Mouse (Mus musculus) cerebellum, adult 9-10 months (tissue): ENCODE data around the gene Aagab.

Experiments used
- DNase-seq: peaks from one replicate; pipeline ENCODE4 v3.0.0; 2022

Gene Aagab

DNA sequence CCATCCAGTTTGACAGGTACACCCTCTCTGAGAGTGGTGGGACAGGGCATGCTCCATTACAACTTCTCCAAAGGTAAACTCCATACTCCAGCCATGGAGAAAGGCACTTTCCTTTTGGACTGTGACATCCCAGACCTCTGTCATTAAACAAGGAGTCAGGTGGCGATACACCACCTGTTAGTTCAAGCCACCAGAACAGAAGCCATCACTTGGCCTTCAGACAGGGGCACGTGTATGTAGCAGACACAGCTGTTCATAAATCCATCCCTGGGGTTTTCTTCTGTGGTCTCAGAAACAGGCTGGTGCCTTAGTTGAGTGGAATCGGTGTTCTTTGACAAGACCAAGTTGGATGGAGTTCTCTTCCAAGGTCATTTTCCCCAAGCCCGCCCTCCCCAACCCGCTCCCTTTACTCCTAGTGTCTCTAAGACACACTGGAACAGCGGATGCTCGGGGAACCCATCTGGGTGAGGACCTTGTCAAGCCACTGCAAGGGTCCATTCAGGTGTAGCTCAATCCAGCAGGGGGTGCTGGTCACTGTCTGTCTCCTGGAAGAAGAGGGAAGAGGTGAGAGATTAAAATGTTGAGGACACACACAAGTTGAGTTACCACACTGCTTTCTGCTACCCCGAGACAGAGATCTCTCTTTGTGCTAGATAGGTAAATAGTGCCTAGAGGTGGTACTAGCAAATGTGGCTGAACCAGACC lies 47.5 kb downstream of the Aagab start:
- no peak for DNase-seq

DNA sequence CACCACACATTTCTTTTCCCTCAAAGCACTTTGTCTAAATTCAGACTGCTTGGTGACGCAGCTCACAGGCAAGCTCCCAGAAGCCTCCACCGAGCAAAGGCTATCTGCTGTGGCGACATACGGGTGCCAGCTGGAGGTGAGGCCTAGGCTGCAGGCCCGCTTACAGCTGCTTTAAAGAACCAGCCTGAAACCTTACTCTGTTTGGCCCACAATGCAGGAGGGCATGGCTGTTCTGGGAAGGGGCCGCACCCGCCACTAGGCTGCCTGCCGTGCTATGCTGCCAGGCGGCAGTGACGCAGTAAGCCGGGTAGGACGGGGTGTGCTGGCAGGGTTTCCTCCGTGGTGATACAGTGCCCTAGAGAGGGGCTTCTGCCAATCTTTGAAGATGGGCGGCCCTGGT lies 48.4 kb downstream of the Aagab start:
- no peak for DNase-seq

DNA sequence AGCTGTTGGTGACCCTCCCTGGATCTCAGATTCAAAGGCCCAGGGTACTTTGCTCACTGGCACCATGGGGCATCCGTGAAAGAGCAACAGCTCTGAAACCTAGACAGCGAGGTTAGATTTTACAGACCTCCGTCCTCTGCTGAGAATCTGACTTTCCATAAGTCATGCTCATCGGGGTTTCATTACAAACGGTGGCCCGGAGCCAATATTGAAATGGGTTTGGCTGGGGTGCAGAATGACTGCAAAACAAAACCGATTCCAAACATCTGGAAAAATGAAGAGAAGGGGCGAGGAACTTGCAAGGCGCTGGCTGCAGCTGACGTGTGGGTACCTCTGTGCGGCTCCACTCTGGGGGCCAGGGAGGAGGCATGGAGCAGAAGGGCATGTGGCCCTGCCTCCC lies 49.1 kb downstream of the Aagab start:
- no peak for DNase-seq

DNA sequence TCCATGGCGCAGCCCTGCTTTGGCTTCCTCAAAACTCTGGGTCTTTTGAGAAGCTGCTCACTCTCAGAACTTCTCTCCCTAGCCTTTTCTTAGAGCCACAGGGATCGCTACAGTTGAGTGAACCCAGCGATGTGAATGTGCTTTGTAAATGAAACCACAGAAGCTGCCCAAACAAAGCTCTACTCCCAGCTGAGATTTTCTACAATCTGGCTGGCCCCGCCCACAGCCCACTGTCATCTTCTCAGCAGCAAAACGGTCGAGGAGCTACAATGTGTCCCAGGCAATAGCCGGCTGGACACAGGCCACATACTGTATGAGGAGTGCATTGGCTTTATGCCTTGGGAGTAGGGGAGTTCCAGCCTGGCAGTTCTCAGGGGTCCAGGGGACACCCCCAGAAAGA lies 51.2 kb downstream of the Aagab start:
- no peak for DNase-seq

DNA sequence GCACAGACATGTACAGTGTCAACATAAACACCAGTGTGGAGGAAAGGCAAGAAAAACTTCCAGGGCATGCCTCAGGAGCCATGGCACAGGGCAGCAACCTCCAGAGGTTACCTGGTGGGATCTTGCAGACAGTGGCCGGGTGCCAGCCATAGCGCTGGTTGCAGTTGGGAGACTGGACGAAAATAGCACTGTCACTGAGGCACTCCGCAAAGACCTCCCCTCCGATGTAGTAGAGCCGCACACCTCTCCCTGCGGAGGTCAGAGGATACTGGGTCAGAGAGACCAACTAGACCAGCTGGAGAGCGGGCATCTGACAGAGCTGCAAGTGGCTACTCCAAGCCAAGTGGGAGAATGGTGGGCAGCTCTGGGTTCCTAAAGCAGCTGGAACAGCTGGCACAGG lies 52.1 kb downstream of the Aagab start:
- DNase-seq = no peak

DNA sequence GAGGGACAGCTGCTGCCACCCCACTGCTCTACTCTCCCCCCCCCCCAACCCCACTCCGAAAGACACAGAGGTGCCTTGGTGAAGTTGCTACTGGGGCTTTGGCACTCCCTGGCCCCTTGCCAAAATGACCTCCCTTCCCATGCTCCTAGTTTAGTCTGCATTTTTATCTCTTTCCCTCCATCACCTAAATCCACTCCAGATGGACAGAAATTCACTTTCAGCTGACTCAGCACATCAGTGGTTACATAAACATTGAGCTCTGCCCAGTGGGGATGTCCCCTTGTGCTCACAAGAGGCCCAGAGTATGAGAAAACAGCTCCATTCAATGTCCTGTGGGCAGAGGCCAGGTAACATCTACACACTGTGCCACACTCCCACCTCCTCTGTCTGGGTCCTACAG lies 52.6 kb downstream of the Aagab start:
- no peak for DNase-seq

DNA sequence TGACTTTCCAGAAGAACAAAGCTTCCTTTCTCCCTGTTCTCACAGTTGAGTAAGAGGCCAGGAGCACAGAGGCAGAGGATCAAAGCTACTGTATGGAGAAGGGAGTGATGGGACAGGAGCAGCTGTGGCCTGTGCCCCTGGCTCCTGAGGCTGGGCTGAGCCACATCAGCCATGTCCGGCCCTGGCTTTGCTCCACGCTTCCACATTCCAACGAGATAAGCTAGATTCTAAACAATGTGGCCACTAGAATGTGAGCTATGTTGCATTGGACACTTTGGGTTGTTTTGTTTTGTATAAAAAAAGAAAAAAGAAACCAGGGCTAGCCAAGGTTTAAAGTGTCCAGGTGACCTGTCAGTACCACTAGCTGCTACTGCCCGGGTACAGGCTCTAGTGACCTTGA lies 54.7 kb downstream of the Aagab start:
- no peak for DNase-seq

DNA sequence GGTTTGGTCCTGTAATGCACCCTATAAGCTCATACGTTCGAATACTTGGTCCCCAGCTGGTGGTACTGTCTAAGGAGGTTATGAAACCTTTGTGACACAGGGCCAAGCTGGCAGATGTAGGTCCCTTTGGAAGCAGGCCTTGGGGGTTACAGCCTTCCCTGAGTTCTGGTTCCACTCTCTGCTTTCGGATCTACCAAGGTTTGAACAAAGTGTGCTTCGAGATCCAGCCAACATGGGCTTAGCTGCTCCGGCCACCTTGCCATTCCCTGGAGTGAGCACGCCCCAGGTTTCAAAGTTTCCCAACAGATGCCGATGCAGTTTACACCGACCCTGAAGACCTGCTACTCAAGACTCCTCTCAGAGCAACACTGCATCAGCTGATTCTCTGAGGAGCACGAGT lies 56.0 kb downstream of the Aagab start:
- no peak for DNase-seq

DNA sequence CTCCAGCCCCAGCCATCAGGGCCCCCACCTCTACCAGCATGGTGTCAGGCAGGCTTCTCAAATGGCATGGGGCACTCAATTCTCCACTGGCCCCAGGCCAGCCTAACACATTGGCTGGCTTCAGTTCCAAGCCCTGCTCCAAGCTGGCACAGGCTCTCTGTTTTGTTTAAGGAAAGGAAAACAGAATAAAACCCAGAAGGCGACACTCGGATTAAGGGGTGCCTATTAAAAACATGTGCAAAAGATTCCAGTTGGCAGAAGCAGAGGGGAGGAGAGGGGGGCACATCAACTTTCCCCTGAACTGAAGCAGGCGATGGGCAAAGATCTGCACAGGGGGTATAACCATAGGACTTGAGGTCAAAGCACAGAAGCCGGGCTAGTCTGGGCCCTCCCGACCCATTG lies 56.5 kb downstream of the Aagab start:
- peak; percentile 90 for DNase-seq

DNA sequence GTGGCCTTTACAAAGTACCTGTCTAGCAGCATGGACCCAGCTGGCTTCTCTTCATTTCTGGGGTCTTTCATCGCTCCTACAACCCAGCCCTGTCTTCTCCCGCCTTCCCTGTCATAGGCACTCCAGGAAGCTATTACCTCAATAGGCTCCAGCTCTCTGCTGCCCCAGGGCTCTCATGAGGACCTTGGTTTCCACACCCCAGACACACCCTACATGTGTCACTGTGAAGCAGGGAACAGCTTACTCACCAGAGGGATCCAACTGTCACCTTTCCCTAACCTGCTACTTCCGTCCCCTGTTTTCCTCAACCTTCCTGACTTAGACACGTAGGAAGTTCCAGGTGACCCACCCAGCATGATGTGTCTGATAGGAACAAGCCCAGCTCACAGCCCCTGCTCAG lies 57.6 kb downstream of the Aagab start:
- no peak for DNase-seq

DNA sequence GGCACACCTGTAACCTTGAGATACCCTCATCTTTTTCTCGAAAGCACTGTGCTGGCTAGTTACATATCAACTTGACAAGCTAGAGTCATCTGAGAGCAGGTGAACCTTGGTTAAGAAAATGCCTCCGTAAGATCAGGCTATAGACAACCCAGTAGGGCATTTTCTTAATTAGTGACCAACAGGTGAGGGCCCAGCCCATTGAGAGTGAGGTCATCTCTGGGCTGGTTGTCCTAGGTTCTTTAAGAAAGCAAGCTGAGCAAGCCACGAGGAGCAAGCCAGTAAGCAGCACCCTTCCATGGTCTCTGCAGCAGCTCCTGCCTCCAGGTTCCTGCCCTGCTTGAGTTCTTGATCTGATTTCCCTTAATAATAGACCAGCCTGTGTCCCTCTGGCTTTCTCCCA lies 58.2 kb downstream of the Aagab start:
- DNase-seq = no peak

DNA sequence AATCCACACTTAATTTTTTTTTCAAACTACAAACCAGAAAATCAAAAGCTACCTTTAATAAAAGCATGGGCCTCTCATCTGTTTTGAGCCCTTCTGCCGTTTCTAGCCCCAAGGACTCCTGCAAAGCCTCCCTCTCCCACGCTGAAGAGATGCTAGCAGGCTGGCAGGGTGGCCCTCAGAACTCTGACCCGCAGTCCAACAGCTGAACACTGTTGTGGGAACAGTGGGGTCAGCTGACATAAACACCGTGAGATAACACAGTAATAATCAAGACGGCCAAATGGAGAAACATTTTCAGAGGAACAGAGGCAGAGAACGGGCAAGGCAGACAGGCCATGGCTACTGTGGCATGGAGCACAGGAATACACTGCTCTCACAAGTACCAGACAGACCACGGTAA lies 60.3 kb downstream of the Aagab start:
- DNase-seq = no peak

DNA sequence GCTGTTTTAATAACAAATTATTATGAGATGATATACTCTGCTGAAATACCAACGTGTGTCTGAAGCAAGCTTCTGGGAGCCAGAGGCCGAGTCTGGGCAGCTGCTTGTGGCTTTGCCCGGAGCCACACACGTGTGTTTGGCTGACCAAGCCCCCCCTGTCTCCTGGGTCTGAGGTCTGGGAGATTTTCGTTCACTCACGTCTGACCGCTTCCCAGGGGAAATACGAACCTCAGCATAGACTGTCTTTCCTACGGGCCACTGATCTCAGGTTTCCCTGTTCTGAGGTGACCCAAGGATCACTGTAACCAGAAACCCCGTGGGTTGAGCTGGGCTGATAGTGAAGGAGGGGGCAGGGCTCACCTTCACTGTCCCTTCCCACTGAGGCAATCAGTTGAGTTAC lies 60.8 kb downstream of the Aagab start:
- no peak for DNase-seq

DNA sequence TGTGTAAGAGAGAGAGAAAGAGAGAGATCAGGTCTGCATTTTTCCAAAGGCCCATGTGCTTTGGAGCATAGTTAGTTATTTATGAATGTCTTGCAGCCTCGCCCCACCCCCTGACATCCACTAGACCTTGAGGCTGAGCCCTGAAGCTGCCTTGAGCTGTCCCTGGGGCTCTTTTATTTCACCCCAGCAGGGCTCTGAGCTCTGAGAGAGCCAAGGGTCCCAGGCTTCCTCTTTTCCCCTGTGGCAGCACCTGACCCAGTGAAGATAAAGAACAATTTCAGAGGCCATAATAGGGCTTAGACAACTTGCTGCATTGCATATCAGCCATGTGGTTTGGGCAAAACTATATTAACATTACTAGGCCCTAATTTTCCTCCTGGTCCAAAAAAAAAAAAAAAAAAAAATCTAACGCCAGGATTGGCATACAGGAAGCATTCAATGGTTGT lies 61.9 kb downstream of the Aagab start:
- DNase-seq = no peak

DNA sequence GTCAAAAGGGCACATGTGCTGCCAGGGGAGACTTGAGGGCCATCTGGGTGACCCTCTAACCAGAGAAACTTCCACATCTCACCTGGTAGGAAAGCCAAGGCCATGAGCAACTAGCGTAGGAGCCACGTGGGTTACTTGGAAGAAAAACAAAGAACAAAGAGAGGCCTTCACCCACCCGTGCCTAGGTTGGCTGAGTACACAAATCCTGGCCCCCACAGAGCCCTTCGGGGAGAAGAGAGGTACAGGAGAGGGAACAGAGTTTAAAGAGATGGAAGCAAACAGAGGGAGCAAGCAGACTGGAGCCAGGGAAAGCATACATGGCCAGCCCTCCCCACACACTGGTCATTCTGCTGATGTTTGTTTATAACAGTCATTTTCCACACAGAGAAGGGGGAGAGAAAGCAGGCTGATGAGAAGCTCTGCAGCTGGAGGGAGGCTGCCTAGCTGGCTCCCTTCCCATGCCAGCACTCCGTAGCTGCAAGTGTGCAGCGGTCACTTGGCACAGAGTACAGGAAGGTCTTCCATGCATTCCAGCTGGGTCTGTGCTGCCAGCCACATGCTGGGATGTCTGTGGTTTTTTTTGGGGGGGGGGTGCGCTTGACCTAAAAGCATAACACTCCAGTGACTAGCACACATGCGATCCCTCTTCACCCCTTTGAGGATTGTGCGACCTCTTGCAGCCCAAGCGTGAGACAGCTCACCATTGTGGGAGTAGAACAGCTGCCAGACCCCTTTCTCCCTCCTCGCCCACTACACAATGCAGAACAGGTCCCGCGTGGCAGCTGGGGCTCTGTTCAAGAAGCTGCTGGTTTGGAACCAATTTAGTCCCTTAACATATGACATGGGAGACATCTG lies 62.6 kb downstream of the Aagab start:
- DNase-seq = no peak

DNA sequence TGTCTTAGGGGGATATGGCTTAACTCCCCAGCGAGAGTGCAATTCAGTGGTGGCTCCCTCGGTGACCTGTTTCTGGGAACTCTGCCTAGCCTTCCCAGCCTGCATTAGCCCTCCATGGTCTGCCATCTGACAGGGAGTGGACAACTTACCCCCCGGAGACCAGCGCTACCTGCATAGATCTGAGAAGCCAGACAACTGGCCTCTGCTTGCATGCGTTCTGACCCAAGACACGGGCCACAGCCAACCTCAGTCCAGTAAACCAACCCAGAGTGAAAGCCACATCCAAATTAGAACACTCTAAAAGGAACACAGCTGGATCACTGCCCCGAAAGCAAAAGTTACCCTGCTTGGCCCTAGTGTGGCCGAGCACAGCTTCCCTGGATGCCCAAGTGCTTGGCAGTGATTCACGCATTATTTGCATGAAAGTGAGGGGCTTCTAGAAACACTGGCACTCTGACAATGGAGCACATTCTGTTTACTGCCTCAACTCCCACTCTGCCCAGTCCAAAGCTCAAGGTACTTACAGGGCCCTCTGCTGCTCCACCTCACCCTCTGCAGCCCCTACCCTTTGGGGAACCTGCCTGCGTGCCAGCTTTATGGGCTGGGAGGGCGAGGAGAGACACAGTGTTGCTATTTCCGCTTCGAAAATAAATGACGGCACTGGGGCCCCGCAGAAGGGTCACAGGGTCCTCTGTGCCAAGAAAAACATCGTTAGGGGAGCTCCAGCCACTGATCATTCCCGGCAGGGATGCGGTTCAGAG lies 64.3 kb downstream of the Aagab start:
- no peak for DNase-seq

DNA sequence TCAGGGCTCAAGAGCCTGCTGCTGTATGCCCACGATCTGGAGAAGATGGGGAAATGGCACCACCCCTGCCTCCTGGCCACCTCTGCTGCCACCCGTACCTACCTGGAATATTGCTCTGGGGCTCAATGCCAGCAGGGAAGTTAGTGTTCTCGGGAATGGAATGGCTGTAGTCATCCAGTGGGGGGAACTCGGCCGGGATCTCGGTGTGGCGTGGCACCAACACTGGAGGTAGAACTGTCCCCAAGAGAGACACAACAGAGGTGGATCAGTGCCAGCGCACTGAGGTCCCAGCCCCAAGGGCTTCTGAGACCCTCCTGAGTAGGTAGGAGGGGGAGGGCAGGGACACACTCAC lies 64.9 kb downstream of the Aagab start:
- no peak for DNase-seq

DNA sequence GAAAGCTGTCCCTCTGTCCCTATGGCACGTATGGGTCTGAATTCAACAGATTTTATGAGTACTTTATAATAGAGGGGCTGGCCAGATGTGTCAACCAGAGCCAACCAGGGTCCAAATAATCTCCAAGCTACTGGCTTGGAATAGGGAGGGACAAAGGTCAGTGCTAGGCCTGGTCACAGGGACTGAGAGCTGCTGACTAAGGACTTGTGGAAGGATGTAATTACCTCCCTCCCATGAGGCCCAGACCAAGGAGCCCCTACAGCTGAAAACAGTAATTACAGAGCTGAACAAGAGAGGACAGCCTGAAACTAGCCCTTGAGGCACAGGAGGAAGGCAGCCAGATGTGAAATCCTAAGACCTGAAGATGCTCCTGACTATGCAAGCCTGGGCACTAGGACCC lies 66.2 kb downstream of the Aagab start:
- DNase-seq = no peak

DNA sequence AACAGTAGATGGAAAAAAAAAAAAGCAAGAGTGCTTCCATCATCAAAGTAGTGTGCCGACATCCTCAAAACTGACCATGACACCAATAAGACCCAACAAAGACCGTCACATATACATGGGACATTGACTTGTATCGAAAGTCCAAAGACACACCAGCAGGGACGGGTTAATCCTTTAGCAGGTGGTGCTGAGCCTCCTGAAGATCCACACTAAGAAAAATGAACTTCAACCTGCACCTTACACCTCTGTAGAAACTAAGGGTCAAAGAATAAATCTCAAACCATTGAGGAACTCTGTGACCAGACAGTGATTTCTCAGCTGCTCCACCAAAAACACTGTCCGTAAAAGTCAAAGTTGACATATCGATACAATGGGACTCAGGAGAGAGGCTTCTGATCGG lies 67.4 kb downstream of the Aagab start:
- no peak for DNase-seq

DNA sequence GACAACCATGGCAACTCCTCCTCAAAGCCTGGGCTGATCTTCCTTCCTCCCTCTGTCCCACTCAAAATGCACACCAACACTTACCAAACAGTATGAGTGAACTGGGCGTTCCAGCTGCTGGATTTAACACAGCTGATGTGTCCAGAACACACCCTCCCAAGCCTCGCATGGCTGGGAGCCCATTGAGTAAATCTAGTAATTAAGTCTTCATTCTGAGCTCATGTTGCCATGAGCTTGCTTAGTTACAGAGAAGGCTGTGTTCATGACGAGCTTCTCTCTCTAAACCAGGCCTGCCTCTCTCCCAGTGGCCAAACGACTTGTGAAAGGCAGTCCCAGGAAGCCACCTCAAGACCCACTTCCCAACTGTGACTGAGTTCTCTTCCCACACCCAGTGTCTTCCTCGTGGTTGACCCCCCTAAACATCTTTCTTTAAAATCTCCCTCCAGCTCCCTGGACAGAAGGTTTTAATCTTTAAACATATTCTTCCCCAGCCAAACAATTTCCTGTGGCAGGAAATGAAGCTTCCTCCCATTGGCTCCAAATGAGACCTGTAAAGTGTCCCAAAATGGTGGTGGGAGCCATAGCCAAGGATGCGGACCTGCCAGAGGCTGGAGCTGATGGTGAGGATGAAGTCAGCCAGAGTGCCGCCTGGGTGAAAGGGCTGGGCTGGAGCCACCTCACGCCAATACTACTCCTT lies 70.5 kb downstream of the Aagab start:
- DNase-seq = no peak

DNA sequence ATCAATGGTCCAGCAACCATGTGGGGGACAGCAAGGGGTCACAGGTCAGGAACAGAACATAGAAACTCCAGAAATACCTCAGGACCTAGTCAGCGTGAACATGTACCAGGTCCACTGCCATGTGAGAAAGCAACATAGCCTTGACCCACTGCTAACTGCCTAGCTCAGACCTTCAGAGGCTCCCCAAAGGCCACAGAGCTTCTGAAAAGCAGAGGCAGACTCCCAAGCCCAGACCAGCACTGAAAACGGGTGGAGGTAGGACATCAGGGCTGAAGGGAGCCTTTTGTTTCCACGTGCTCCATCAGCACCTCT lies 71.0 kb downstream of the Aagab start:
- DNase-seq = no peak

DNA sequence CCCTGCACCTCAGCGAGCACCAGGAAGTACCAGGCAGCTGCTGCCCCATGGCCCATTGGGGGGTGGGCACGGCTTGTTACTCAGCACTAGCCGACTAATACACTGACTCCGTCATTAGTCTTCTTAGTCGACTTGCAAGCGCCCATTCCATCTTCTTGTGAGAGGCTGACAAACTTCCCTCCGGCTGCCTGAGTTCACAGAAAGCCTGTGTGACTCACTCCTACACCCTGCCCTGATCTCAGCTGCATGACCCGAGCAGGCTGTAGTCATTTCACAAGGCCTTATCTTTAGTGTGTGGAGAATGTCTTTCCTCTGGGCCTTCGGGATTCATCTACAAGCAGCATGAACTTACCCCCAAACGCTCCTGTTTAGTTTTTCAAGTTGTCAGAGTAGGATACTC lies 72.2 kb downstream of the Aagab start:
- no peak for DNase-seq

DNA sequence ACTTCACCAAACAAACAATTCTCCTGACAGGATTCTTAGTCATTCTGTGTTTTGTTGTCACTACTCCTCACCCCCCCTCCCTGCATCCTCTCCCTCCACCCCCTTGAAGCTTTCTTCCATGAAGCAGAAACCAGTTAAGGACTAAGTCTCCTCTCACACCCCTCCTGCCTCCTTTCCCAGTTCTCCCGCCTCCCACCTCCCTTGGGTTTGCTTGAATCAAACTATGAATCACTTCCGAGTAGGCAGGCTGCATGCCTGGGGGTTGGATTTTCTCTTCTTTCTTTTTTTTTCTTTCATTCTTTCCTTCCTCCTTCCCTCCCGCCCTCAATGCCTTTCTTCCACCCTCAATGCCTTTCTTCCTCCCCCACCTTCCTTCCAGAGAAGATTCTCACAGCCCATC lies 75.2 kb downstream of the Aagab start:
- DNase-seq = no peak

DNA sequence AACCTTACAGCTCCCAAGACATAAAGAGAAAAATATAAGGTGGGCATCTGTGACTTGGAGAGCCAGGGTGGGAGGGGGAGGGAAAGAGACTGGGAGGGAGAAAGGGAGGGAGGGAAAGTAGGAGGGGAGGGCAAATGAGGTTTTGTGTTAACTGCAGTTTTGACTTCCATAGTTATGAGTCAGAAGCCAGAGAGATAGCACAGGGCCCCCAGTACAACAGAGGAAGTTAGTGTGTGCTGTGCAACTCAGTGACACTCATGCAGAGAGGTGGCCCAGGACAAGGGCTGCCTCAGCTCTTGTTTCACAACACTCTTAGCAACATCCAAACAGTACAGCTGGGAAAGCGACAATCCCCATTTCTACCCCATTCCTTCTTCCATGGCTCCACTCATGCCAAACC lies 75.6 kb downstream of the Aagab start:
- no peak for DNase-seq
